Mouse (Mus musculus) spleen, adult 2 months (tissue): ENCODE measurements around the gene Tom1l2.

Experiments used
- CTCF ChIP-seq: fragments of 200-500 bp; IDR thresholded peaks from 2 replicates; pipeline ENCODE4 v1.5.1; 2011; ENCODE audit warnings: mild to moderate bottlenecking, inconsistent platforms; ENCODE audit not compliant: insufficient read depth, insufficient read length, insufficient replicate concordance; ENCODE audit errors: extremely low read depth
- POLR2A ChIP-seq: fragments of 200-500 bp; IDR thresholded peaks from 2 replicates; pipeline ENCODE4 v1.6.1; 2011; ENCODE audit warnings: low read depth, low read length, inconsistent platforms

DNA sequence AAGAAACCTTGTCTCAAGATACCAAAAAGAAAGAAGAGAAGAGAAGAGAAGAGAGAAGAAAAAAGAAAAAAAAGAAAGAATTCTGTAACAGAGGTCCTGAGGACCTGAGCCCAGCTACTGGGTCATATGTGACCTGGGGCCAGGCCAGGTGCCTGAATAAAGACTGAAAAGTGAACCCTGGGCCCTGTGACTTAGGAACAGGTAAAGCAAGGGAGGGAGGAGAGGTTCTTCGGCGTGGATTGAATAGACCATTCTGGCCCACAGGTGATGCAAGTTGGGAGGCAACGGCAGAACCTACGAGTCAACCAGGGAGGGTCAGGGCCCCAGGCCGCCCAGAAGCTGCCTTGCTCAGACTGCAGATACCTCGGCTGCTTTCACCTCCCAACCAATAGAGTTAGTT is 131.3 kb downstream of the Tom1l2 start:
- TF ChIP-seq CTCF: no peak
- TF ChIP-seq POLR2A: no peak
